Mouse (Mus musculus) stomach, postnatal 0 days (tissue): ENCODE measurements around the gene Creb3l4. TPM values are rescaled to one million over a fixed set of nuclear protein-coding genes. Genes with fewer than 3 reads are reported as not detected.

Source experiments
- ATAC-seq: fragments of 200-750 bp; cut with Nextera tagmentation; 2 replicates; pipeline ENCODE4 v1.8.0; 2017; ENCODE audit not compliant: low FRiP score, low TSS enrichment
- DNase-seq: peaks from one replicate; pipeline ENCODE4 v3.0.0-alpha.2; 2016; ENCODE audit warnings: low spot score
- H3K27ac ChIP-seq: fragments of 300-500 bp; sonication (generic); replicated peaks from 2 replicates; pipeline ENCODE4 v1.5.1; 2014; ENCODE audit warnings: mild to moderate bottlenecking, control low read depth
- H3K27me3 ChIP-seq: fragments of 300-500 bp; sonication (generic); 2 replicates; pipeline ENCODE4 v1.6.1; 2014; ENCODE audit warnings: low read length; ENCODE audit not compliant: control insufficient read depth, insufficient read depth
- H3K36me3 ChIP-seq: fragments of 300-500 bp; sonication (generic); 2 replicates; pipeline ENCODE4 v1.6.1; 2014; ENCODE audit warnings: low read length, mixed read lengths; ENCODE audit not compliant: control insufficient read depth, insufficient read depth
- H3K4me1 ChIP-seq: fragments of 300-500 bp; sonication (generic); replicated peaks from 2 replicates; pipeline ENCODE4 v1.6.1; 2014; ENCODE audit warnings: antibody characterized with exemption; ENCODE audit not compliant: control insufficient read depth, insufficient read depth
- H3K4me2 ChIP-seq: fragments of 300-500 bp; sonication (generic); replicated peaks from 2 replicates; pipeline ENCODE4 v1.6.1; 2014; ENCODE audit warnings: low read depth, mild to moderate bottlenecking, control low read depth, moderate library complexity
- H3K4me3 ChIP-seq: fragments of 300-500 bp; sonication (generic); 2 replicates; pipeline ENCODE4 v1.5.1; 2014; ENCODE audit warnings: low read depth, low read length, control low read depth
- H3K9ac ChIP-seq: fragments of 300-500 bp; sonication (generic); 2 replicates; pipeline ENCODE4 v1.6.1; 2014; ENCODE audit warnings: mild to moderate bottlenecking, low read length, control low read depth, mixed read lengths
- H3K9me3 ChIP-seq: fragments of 300-500 bp; sonication (generic); 2 replicates; pipeline ENCODE4 v1.6.1; 2016; ENCODE audit warnings: low read length; ENCODE audit not compliant: control insufficient read depth
- CTCF ChIP-seq: IDR thresholded peaks from 2 replicates; pipeline ENCODE4 v1.5.1; 2016; ENCODE audit warnings: antibody characterized with exemption, low read depth, mild to moderate bottlenecking, moderate library complexity
- EP300 ChIP-seq: optimal IDR thresholded peaks from 2 replicates; pipeline ENCODE3; 2016; ENCODE audit warnings: antibody characterized with exemption
- WGBS: fragments of 180-500 bp; shearing (Covaris S2); extraction: QIAGEN DNeasy Blood & Tissue Kit; methylation state at CpG from one replicate; pipeline ENCODE4 v1.1.7; 2014; 5-methylcytosine and 5-hydroxymethylcytosine counted together
- polyA plus RNA-seq: library from polyadenylated mRNA; unstranded; fragments of >200 nt; fragmentation: Nextera tagmentation; extraction: Ambion mirVana; gene quantifications from 2 replicates; pipeline ENCODE4 v1.2.1, GENCODE M21; 2015

Creb3l4 gene
- polyA plus RNA-seq, 1 experiment from 2014 or later: 41.9 TPM

DNA sequence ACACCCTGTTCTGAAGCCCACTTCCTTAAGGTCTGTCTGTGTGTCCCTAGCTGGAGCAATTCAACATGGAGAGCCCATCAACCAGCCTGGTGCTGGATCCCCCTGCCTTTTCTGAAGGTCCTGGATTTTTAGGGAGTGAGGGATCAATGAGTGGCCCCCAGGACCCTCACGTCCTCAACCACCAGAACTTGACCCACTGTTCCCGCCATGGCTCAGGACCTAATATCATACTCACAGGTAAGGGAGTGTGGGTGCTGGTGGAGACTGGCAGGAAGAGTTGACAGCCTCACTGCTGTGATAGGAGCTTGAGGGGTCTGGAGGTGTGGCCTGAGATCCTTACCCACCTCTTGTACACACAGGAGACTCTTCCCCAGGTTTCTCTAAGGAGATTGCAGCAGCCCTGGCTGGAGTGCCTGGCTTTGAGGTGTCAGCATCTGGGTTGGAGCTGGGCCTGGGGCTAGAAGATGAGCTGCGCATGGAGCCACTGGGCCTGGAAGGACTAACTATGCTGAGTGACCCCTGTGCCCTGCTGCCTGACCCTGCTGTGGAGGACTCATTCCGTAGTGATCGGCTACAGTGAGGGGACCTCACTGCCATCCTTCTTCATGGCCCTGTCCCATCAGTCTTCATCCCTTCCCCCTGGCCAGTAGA, 19.9 kb upstream of the Creb3l4 start:
- TF ChIP-seq EP300: no peak
- no peak for TF ChIP-seq CTCF

DNA sequence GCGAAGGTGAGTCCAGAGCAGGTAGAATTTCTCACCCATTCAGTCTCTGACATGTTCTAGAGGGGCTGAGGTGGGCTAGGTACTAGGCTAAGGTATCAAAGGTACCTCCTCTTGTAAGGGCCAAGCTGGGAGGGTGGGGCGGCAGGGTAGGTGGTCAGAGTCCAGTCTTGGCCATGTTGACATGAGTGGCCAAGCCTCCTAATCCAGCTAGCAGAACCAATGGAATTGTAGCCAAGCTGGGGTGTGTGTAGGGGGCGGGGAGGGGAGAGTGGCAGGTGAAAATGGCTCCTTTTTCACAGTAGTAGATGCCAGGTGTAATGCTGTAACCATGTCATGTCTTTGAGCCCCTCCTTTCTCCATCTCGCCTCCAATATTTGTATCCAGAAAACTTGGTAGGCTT, 15.2 kb upstream of the Creb3l4 start:
- peak; percentile 85 for DNase-seq
- TF ChIP-seq EP300: no peak
- TF ChIP-seq CTCF: no peak
- Histone ChIP-seq H3K27me3 (no peaks in the 10 kb centered on the region), H3K4me3 (no peak overlapping the region), H3K9ac (no peak overlapping the region), H3K36me3 (peaks cover 22% of the 10 kb centered on the region), H3K4me2 (no peak overlapping the region), H3K9me3 (no peaks in the 10 kb centered on the region), H3K4me1 (0 out of 2 replicates have a peak, but pooled peaks cover 4% of the 10 kb centered on the region), H3K27ac (no peak overlapping the region; the same call in 1 of the 2 replicates)
- 77% methylated on average over 4 of the region's 4 CpGs for WGBS
- peak; percentile 28; the same call in 1 of the 2 replicates for ATAC-seq

More for the DNA sequence above, 19.9 kb upstream of the Creb3l4 start:
- Histone ChIP-seq H3K4me3 (no peak overlapping the region), H3K27me3 (no peaks in the 10 kb centered on the region), H3K9me3 (no peaks in the 10 kb centered on the region), H3K36me3 (peaks cover 25% of the 10 kb centered on the region), H3K4me1 (0 out of 2 replicates have a peak, but pooled peaks cover 4% of the 10 kb centered on the region), H3K9ac (no peak overlapping the region), H3K4me2 (no peak overlapping the region), H3K27ac (no peak overlapping the region)
- WGBS: 92% methylated on average over 5 of the region's 5 CpGs
- DNase-seq (no peak), ATAC-seq (no peak)

DNA sequence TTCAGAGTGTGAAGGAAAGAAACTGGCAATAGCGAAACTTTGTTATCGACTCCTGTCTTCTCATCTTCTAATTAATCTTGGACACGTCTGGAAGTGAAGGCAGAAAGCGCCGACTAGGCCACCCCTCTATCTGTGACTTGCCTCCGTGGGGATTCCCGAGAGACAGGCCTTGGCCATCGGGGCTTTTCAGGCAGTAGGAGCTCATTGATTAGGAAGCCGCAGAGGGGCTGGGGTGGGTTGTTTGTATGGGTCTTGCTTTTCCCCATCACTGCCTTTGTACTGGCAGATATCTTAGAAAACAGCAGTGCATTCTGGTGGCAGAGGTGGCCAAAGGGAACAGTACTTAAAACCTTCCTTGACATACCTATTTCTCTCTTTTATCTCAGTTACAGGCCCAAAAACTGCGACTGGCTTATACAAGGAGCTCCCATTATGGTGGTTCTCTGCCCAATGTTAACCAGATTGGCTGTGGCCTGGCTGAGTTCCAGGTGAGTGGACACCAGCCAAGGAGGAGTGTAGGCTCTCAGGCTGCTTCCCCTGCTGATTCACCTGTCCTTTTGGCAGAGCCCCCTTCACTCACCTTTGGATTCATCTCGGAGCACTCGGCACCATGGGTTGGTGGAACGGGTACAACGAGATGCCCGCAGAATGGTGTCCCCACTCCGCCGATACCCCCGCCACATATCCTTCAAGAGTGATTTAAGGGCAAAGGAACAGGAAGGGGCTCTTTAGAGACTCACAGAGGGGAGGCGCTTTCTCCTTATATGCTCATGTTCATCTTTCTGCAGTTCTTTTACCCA, 13.6 kb upstream of the Creb3l4 start:
- H3K36me3 ChIP-seq: peaks cover 18% of the 10 kb centered on the region
- TF ChIP-seq CTCF: no peak
- TF ChIP-seq EP300: no peak
- ATAC-seq (no peak), DNase-seq (no peak)
- no peak overlapping the region for H3K9ac ChIP-seq
- no peak overlapping the region for H3K4me3 ChIP-seq
- 0 out of 2 replicates have a peak, but pooled peaks cover 4% of the 10 kb centered on the region for H3K4me1 ChIP-seq
- H3K9me3 ChIP-seq: no peaks in the 10 kb centered on the region
- no peak overlapping the region for H3K27ac ChIP-seq
- no peaks in the 10 kb centered on the region for H3K27me3 ChIP-seq
- no peak overlapping the region for H3K4me2 ChIP-seq
- WGBS: 90% methylated on average over 19 of the region's 19 CpGs

DNA sequence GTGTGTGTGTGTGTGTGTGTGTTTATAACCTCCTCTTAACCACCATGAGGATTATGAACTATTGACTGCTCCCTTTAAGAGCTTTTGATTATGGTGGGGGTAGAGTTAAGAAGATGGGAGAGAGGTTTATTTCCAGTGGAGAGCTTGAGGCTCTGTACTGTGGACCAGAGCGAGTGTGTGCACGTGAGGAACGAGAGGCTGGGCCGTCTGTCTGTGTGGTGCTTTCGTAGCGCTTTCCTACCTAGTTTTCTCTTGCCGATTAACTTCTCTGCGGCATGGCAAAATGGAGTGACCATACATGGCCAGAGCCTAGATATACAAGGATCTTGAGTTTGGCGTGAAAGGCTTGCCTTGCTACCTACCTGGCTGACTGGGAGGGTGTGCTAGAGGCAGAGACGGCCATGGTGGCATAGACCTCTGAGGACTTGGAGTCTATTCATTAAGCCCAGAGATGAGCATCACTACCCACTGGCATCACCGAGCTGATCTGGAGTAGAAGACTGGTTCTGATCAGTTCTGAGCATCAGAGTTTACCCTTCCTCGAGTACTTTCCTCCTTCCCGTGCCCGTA, 12.6 kb upstream of the Creb3l4 start:
- Histone ChIP-seq H3K36me3 (peaks cover 22% of the 10 kb centered on the region), H3K27ac (no peak overlapping the region), H3K4me3 (no peak overlapping the region), H3K27me3 (no peaks in the 10 kb centered on the region), H3K4me1 (0 out of 2 replicates have a peak, but pooled peaks cover 4% of the 10 kb centered on the region), H3K4me2 (no peak overlapping the region), H3K9ac (no peak overlapping the region), H3K9me3 (no peaks in the 10 kb centered on the region)
- ATAC-seq: no peak
- WGBS: 89% methylated on average over 14 of the region's 14 CpGs
- TF ChIP-seq CTCF: no peak
- no peak for DNase-seq

DNA sequence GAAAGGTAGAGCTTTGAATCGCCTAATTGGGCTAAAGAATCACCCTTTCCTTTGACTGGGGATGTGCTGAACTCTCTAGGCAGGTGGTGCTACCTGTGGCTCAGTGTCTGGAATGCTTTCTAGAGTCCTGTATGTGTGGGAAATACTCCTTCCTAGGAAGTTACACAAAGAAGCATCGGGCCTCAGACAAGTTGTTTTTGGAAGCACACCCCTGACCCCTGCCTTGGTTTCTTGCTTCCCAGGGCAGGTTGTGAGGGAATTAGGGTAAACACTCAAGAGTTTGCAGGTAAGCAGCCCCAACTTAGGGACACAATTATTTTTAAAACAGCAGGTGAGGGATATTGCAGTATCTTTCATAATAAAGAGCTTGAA, 11.9 kb upstream of the Creb3l4 start:
- TF ChIP-seq EP300 (no peak), CTCF (no peak)
- Histone ChIP-seq H3K27ac (no peak overlapping the region), H3K36me3 (peaks cover 20% of the 10 kb centered on the region), H3K4me1 (0 out of 2 replicates have a peak, but pooled peaks cover 4% of the 10 kb centered on the region), H3K4me2 (peak overlapping the region; percentile 77), H3K4me3 (peak overlapping the region; percentile 83), H3K9ac (peak overlapping the region; percentile 94), H3K9me3 (no peaks in the 10 kb centered on the region), H3K27me3 (no peaks in the 10 kb centered on the region)
- no peak for DNase-seq
- WGBS: 11% methylated on average over 2 of the region's 2 CpGs
- no peak for ATAC-seq
